Mouse (Mus musculus) Muller cell, postnatal 12 days (primary cell): ENCODE measurements at regions not wholly inside any gene's neighbourhood (a gene's known extent, or its start where the extent isn't known, plus 50 kb on each side); places are given as distances from the start of the nearest gene placed in this dataset.
"Not testable (repeated sequence)": the region's sequence is repeated elsewhere in the genome, so short reads cannot be mapped to it uniquely, and the experiment has no call there.

Experiments
- DNase-seq: peaks from one replicate; pipeline ENCODE4 v3.0.0-alpha.2; 2015; ENCODE audit errors: inconsistent ontology term

DNA sequence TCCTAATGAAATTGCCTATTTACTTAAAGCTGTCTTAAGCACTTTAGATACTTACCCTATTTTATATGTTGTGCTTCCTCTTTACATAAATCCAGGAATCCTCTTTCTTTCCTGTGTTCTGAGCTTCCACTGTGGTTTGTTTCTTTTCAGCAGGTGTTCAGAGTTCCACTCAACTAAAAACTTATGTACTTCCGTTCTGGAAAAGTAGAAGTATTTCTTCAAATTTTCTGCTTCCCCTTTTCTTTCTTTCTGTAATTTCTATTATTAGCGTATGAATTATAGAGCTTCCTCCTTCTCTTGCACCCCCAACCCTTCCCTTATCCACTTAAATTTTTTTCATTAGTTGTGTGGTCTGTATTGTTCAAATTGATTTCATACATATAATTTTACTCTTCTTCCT is 165.8 kb upstream of the Nudt12 start:
- no peak for DNase-seq

DNA sequence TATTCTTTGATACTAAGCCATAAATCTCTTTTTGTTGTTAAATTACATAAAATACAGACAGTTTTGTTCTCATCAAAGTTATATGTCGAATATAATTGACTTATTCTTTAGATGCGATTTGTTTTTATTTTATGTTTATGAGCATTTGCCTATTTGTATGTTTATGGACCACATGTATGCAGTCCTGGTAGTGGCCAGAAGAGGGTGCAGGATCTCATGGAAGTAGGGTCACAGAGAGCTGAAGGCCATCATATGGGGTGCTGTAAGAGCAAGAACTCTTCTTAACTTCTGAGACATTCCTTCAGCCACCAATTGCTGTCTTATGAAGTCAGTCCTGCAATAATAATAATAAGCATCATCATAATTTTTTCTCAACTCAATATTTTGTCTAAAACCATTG is 143.2 kb upstream of the Nudt12 start:
- DNase-seq, result no peak

DNA sequence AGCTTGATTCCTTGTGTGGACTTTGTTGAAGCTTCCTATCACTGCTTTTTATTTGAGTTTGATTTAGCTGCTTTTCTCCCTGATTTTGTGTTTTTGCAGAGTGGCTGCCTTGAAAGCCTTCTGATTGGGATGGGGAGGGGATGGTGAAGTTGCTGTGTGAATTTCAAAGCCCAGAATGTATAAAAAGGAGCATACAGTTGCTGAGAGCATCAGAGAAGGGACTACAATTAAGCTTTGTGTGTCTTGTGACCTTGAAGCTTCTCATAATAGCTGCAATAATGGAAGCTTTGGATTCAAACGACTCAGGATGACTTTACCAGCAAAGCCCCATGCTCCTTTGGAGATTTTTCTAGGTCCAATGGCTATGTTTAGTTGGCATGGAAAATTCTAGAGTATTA is 130.6 kb upstream of the Nudt12 start:
- peak; percentile 53 for DNase-seq

DNA sequence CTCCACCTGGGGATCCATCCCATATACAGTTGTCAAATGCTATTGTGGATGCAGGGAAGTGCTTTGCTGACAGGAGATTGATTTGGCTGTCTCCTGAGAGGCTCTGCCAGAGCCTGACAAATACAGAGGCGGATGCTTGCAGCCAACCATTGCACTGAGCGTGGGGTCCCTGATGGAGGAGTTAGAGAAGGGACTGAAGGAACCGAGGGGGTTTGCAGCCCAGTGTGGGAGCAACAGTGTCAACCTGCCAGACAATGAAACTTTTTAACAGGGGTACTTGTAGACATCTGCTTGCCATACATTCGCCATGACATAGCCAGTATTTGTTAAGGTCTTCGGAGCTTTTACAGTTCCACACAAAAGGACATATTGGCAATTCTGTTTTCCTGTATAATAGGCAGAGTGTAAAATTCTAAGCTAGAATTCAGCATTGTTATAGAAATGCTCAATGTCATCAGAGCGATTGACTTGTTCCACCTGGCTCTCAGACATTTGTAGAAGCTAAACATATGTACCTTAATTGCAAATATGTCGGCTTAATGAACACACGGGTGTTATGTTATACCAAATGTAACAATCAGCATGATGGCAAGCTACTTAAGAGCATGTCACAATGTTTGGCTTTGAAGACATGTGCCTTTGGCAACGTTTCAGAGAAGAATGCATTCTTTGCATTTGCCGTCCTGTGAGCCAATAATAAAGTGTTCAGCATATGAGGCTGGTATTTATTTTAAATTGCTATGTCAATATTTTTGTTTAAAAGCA is 130.0 kb upstream of the Nudt12 start:
- no peak for DNase-seq

DNA sequence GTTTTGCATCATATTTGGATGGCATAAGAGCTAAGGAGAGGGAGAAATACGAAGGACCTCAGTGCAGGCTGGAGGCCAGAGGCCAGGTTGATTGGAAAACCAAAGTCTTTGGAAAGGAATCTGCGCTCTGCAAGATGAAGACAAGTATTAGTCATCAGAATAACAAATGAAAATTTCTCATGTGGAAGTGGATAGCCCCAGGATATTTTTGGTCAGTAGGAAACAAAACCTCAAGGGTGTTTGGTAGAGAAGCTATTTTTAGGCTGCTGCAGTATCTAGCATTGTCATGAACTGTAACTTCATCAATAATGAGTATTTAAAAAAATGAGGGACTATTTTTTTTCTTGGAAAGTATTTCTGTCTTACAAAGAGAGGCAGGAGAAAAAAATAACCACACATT is 125.6 kb upstream of the Nudt12 start:
- DNase-seq, result peak; percentile 62

DNA sequence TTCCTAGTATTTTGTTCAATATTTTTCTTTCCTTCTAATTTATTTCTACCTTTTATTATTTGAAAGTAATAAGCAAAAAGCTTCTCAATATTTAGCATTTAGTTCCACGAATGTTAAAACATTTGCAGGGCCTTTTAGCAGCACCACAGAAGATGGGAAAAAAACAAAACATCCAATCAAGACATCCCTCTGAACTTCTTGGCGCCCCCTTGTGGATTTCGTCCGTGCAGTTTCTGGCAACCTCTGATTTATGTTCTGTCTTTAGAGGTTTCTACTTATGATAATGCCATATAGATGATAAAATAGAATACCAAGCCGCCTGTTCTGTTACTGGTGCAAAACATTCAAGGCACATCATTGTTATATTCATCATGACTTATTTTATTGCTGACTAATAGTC is 86.2 kb upstream of the Nudt12 start:
- peak; percentile 36 for DNase-seq

DNA sequence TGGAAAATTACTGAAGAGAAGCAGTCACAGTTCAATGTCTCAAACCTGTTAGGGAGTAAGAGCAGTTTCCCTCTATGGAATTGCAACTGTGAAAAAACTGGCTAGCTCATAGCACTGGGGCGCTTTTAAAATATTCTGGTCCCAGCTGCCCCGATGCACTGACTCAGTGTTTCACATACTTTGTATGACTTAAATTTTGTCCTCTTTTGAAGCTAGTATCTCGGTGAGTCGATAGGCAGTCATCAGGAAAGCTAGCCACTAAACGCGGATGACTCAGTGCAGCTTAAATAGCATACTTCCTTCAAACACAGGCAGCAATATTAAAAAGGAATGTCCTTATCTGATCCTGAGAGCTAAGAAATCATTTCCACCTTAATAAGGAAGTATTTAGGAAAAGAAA is 63.7 kb upstream of the Nudt12 start:
- DNase-seq, result not testable (repeated sequence)

DNA sequence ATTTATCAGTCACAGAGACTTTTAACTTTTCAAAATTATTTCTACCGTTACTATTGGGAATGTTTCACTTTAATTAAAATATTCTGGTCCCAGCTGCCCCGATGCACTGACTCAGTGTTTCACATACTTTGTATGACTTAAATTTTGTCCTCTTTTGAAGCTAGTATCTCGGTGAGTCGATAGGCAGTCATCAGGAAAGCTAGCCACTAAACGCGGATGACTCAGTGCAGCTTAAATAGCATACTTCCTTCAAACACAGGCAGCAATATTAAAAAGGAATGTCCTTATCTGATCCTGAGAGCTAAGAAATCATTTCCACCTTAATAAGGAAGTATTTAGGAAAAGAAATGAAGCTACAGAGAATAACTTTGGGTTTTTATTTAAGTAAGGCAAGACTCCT is 63.2 kb upstream of the Nudt12 start:
- DNase-seq, result not testable (repeated sequence)
